Mouse (Mus musculus): ENCODE data around the gene Akr1d1.

GRCm38 (mm10) chr6:37481147-37481546 lies 48.8 kb upstream of the Akr1d1 start:
- TF ChIP-seq CTCF (IDR thresholded peaks at IDR 0.05; ENCODE audit: borderline replicate concordance, extremely low read depth, insufficient read depth, insufficient read length) (no peak), POLR2A (IDR thresholded peaks at IDR 0.05; ENCODE audit: borderline replicate concordance, extremely low read depth, insufficient read depth, insufficient read length, poor library complexity, severe bottlenecking) (no peak)

All from brain, embryonic 14.5 days (tissue).